ENCODE assay signal across 12 mouse cellular contexts in the genomic region with DNA sequence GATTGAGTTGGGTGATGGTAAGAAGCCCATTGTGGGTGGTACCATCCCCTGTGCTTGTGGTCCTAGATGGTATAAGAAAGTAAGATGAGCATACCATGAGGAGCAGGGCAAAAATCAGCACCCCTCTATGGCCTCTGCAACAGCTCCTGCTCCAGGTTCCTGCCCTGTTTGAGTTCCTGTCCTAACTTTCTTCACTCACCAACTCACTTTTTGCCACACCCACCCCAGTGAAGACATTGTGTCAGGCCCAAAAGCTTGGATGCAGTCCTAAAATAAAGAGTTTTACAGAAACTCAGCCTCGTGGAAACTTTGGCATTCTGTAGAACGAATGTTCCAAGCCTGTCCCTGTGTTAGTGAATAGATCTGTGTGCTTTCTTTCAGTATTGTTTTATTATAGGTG.
"Had no signal": no experiment of that assay in that cellular context is flagged by ENCODE, and none has a peak within 500 bp of the region (broad histone marks: within the 10 kb centered on the region; RNA-seq: fewer than 3 reads in every experiment).

No protein-coding gene starts in this region.

- DNase-seq: retina, postnatal 1 day; right cerebral cortex, adult 18-20 months; right cerebral cortex, postnatal 14 days; right cerebral cortex, postnatal 25 days; right cerebral cortex, postnatal 4 days; spleen, adult 18-20 months; thymus, adult 18-20 months; thymus, adult 2 months; thymus, postnatal 14 days; thymus, postnatal 25 days; thymus, postnatal 36 days; thymus, postnatal 4 days had no signal
